Mouse (Mus musculus): ENCODE data around the gene Mecom.
A peak's percentile ranks its signal among the peaks of the same experiment; 100 is the strongest.

The Mecom gene

DNA sequence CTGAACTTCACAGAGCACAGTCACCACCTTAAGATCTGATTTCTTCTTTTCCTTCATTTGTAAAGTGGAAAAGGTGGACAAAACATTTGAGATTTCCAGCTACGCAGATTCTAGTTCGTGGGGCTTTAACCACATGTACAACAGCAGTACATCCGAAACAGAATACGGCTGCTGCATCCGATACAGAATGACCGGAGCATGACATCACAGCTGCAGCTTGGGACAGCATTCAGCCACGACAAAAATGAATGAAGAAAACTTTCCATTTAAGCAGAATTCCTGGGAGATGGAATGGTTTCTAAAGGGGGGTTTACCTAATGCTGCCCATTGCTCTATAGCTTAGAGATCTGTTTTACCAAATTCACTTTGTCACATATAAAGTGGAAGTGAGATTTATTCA is 583.9 kb downstream of the Mecom start:
- no peak for DNase-seq (ENCODE audit: low read depth, low spot score)

DNA sequence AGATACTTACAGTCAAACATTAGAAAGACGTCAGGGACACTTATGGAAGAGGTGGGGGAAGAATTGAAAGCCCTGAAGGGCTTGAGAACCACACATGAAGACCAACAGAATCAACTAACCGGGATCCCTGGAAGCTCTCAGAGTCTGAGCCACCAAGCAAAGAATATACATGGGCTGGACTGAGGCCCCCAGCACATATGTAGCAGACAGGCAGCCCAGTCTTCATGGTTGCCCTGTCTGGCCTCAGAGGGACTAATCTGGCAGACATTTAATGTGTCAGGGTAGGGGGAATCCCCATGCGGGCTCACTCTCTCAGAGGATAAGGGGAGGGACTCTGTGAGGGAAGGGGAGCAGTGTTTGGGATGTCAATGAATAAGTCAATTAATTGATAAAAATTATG is 584.4 kb downstream of the Mecom start:
- DNase-seq (ENCODE audit: low read depth, low spot score), result no peak

- DNase-seq (ENCODE audit: low read depth, low spot score), result no peak
These were observed 588.8 kb downstream of the Mecom start for GRCm38 (mm10) chr3:29959051-29959450.

- DNase-seq (ENCODE audit: low read depth, low spot score), result no peak
These were observed 590.2 kb downstream of the Mecom start for GRCm38 (mm10) chr3:29957365-29958236.

GRCm38 (mm10) chr3:29953269-29953668 is 594.5 kb downstream of the Mecom start:
- DNase-seq (ENCODE audit: low read depth, low spot score), result no peak

DNA sequence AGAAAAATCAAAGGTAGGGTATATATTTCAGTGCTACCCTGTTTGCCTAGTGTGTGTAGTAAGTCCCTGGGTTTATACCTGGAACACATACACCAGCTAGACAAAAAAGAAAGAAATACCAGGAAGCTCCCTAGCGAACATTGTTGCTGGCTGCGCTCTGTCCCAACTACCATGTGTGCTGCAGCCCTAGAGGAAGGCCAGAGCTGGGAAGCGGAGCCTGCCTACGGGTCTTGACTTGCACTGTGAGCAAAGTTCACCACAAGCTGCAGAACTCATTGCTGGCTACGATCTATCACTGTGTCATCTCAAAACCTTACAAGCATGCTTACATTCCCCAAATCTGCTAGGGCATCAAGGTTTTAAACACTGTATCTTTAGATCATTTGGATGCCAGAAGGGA is 597.0 kb downstream of the Mecom start:
- DNase-seq (ENCODE audit: low read depth, low spot score), result no peak

DNA sequence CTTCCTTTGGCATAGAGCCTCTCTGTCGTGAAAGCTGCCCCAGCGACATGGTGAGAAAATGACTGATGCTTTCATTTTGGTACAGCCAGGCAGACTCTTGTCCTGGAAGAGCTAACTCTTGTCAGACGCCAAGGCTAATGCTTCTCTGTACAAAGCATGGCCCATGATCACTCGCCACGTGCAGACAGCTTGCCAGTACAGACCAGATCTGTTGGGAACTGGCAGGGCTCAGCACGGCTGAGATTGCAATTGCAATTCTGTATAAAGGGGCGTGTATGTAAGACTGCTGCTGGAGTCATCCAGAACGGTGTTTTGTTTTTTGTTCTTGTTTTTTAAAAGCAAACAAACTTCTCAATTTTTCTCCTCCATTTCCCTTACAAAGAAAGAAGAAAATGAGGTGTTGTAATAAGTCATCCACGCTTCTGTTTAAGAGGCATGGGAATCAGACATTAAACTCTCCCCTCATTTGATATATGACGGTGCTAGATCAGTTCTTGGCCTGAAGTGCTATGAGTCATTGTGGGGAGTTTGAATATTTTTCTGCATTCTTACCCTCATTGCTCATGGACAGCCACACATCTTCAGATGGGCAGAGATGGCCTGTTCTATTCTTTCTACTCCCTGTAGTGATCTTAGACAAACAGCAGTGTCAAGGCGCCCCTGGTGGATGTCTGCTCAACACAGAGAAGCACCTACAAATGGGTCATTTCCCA is 644.1 kb downstream of the Mecom start:
- DNase-seq (ENCODE audit: low read depth, low spot score), result peak; percentile 41
